In the genomic region with DNA sequence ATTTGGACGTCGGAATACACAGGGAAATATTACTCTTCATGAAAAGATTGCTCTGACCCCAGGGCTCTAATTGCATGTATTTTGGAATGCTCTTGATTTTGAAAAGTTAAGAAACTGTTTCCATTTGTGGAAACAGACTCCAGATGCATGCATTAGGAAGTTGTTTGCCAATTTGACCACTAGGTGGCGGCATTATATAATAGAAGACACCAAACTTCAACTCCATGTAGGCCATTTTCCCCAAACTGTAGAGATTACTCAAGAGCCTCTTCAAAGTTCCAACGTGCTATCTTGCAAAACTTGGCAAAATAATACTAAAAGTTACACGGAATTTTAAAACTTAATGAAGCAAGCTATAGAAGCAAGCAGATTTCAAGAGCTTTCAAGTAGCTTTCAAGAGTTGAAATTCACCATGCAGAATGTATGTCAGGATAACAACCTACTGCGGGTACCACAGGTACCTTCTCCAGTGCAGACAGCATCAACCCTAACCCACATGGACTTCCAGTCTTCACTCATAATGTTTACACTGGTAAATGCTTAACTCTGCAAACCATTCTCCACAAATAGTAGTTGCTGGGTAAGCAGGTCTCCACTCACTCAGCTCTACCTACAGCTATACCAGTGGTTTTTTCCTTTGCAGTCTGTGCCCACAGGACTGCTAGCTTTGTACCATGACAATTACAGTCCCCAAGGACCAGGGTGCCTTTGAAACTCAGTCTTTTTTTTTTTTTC, we compare ENCODE assay signal across 8 mouse cellular contexts.
DNase-seq lines count a peak whose midpoint lies in the region; ATAC-seq lines count a peak whose summit lies in the region.

No protein-coding gene starts in this region.

- no peak for ATAC-seq in neural tube, embryonic 15.5 days (ENCODE audit: low FRiP score)
- no peak for ATAC-seq in neural tube, embryonic 11.5 days (ENCODE audit: insufficient read depth, low FRiP score, low TSS enrichment)
- no peak for ATAC-seq in erythroid progenitor cell, adult 5-6 weeks (replicated peaks; ENCODE audit: low FRiP score, poor library complexity, severe bottlenecking)

- H3K4me1 ChIP-seq in neural tube, embryonic 15.5 days = peaks cover 7% of the 10 kb centered on the region; the same call in 1 of the 2 replicates
- peaks cover 2% of the 10 kb centered on the region; the same call in 1 of the 2 replicates for H3K4me1 ChIP-seq in neural tube, embryonic 11.5 days (ENCODE audit: control insufficient read depth, insufficient read depth, low read length)

- H3K27me3 ChIP-seq in neural tube, embryonic 15.5 days (replicated peaks) = no peaks in the 10 kb centered on the region
- H3K27me3 ChIP-seq in neural tube, embryonic 11.5 days (ENCODE audit: control insufficient read depth, insufficient read depth, low read length) = no peaks in the 10 kb centered on the region

- 18% methylated on average over 6 of the region's 6 CpGs for WGBS in neural tube, embryonic 15.5 days
- WGBS in neural tube, embryonic 11.5 days = 23% methylated on average over 6 of the region's 6 CpGs

- no peak overlapping the region for H3K9ac ChIP-seq in neural tube, embryonic 15.5 days (replicated peaks)
- H3K9ac ChIP-seq in neural tube, embryonic 11.5 days (ENCODE audit: low read length) = no peak overlapping the region

- no peak overlapping the region for H3K4me3 ChIP-seq in neural tube, embryonic 15.5 days (replicated peaks)
- no peak overlapping the region for H3K4me3 ChIP-seq in neural tube, embryonic 11.5 days (ENCODE audit: low read depth, low read length)

- H3K27ac ChIP-seq in neural tube, embryonic 15.5 days (replicated peaks) = no peak overlapping the region
- no peak overlapping the region for H3K27ac ChIP-seq in neural tube, embryonic 11.5 days (ENCODE audit: low read depth, low read length)

- H3K4me2 ChIP-seq in neural tube, embryonic 15.5 days = no peak overlapping the region
- no peak overlapping the region for H3K4me2 ChIP-seq in neural tube, embryonic 11.5 days (ENCODE audit: low read depth)

- intact Hi-C loops in left cerebral cortex, postnatal 25 days (cut with DNase I) = loop anchor here (1.0 to 5.0 kb wide), 4 partner anchors 70 to 260 kb away; no protein-coding TSS in a partner anchor

- DNase-seq in neural tube, embryonic 10.5 days (ENCODE audit: extremely low spot score, low spot score) = peak; percentile 37
- peak; percentile 9 for DNase-seq in adrenal gland, adult 8-10 months
- peak; percentile 59 for DNase-seq in embryo, embryonic 11.5 days (ENCODE audit: low read depth, low spot score)
- DNase-seq in induced T-regulatory cell, adult 2 months (ENCODE audit: low read depth) = peak; percentile 90
- peak; percentile 68 to 81 for DNase-seq in left cerebral cortex, postnatal 25 days (ENCODE audit: low spot score in 2 of 2)
- peak; percentile 54 for DNase-seq in neural tube, embryonic 11.5 days (ENCODE audit: low spot score)

- no peaks in the 10 kb centered on the region for H3K36me3 ChIP-seq in neural tube, embryonic 15.5 days
- no peaks in the 10 kb centered on the region for H3K36me3 ChIP-seq in neural tube, embryonic 11.5 days (ENCODE audit: control insufficient read depth, insufficient read depth, low read length)

- no peaks in the 10 kb centered on the region for H3K9me3 ChIP-seq in neural tube, embryonic 15.5 days (replicated peaks)
- no peaks in the 10 kb centered on the region for H3K9me3 ChIP-seq in neural tube, embryonic 11.5 days (ENCODE audit: control insufficient read depth, low read length)

Comparison
In these comparisons a context has a peak if more than half of its experiments do, and no peak if none do; other contexts are left out.
1. DNase-seq: peak in every context shown above with its lines; median percentile 90 in induced T-regulatory cell, adult 2 months; 74 in left cerebral cortex, postnatal 25 days; 59 in embryo, embryonic 11.5 days; 54 in neural tube, embryonic 11.5 days; 37 in neural tube, embryonic 10.5 days; 9 in adrenal gland, adult 8-10 months.